Mouse (Mus musculus) c-Kit-positive CD71-positive TER-119-positive erythroid progenitor cells, embryonic 14.5 days (primary cell): ENCODE measurements around the gene Bid.

ENCODE experiments used
- DNase-seq: peaks from one replicate; pipeline ENCODE4 v3.0.0-alpha.2; 2013; ENCODE audit warnings: low spot score

The Bid gene

DNA sequence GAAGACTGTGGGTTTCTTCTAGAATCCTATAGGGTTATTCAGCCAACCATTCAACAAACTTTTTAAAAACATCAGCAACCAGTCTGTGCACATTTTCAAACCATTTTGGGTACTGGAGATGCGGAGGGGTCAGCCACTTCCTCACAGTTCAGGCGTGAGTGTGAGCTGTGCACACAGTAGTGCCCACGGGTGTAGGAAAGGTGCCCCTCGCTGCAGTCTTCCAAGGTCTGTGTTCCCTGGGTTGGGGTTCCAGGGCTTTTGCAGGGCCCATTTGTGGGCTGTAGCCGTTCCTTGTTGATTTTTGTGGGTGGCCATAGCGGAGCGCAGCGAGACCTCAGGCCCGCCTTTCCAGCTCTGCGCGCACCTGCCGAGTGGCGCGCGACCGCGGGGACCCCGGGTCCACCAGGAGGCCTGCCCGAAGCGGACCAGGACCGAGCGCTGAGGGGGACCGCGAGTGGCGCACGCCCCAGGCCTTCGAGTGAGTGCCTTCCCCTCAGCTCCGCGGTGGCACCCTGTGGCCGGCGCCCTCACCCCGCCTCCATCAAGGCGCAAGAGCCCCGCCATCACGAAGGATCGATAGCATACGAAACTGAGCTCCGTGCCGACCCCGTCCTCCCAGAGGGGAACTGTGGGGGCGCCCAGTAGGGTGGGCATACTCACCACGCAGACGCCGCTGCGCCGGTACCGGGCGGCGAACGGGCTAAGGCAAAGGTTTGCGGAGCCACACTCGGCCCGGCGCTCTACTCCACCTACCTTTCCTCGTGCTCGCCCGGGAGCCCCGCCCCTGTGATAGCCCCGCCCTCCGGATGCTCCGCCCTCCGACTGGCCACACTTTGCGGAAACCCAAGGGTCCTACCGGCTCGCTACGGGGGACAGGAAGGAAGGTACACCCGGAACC lies at the start of gene Bid:
Gene Bid (minus strand): TSS at position 780 of the 898 bp plus-strand sequence.
- peak; percentile 74 for DNase-seq

DNA sequence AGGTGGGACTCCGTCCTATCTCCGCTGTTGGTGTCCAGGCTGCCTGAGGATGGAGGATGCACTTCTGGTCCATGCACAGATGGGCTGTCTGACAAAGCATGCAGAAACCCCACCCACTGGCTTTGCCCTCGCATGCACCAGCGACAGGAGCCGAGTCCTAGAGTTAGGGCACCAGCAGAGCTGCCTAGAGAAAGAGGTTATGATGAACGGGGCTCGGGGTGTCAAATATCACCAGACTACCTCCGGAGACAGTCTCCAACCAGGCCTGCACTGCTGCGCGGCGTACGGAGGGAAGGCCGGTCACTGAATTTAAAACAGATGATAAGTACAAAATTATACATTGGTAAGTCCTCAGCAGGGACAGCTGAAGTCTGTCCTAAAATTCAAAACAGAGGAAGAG lies 49.2 kb upstream of the Bid start:
- no peak for DNase-seq

DNA sequence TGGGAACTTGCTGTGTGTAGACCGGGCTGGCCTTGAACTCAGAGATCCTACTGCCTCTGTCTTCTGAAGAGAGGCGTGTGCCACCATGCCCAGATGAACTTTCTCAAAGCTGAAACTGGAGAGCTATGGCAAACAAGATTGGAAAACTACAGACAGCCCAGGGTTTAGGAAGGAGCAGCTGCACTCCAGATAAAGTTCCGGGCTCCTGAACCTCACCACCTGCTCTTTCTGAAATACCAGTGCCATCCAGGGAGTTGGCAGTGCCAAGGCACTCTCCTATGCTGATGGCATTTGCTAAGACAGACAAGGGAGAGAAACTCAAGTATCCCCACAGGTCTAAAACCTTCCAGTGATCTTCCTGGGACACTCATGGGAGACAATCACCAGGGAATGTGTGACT lies 47.5 kb upstream of the Bid start:
- no peak for DNase-seq

DNA sequence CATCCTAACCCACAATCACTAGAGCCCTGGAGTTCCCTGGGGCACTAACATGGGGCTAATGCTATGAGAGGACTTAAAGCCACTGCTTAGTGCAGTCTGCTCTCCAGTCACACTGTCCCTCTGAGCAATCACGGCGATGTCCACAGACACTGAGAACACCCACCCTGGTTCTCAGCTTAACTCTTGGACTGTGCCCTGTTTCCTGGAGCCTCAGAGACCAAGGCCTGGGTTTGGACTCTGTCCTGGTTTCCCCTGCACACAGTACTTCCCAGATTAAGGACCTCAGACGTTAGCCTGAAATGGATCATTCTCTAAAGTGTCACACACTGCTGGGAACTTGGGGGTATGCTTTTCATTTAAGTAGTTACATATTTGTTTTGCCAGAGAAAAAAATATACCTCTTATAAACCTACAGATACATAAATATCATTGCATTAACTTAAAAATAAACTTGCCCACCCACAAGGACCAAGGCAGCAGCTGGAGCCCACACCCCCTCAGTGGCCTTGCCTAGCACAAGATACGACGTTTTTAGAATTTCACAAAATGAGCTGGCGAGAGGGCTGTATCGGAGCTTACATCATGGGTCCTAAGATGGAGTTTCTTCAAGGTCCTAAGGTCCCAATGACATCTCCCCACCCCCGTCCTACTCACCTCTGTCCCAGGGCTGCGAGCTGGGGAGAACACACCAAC lies 43.8 kb upstream of the Bid start:
- no peak for DNase-seq

DNA sequence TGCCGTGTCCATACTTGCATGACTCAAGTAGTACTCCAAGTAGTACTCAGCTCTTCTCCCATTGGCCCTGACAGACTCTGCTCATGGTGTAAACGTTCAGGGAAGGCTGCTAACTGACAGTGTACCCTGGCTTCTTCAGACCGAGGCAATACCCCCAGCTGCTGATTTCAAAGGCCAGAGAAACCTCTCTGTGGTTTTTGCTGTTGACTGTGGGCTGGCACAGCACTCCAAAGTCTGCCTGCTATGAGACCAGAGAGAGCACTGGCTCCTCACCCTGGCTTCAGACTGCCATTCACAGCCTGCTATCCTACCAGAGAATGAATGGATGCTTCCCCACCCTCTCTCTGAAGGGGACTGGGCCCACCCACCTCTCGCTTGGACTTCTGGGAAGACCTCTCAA lies 40.7 kb upstream of the Bid start:
- DNase-seq, result no peak

DNA sequence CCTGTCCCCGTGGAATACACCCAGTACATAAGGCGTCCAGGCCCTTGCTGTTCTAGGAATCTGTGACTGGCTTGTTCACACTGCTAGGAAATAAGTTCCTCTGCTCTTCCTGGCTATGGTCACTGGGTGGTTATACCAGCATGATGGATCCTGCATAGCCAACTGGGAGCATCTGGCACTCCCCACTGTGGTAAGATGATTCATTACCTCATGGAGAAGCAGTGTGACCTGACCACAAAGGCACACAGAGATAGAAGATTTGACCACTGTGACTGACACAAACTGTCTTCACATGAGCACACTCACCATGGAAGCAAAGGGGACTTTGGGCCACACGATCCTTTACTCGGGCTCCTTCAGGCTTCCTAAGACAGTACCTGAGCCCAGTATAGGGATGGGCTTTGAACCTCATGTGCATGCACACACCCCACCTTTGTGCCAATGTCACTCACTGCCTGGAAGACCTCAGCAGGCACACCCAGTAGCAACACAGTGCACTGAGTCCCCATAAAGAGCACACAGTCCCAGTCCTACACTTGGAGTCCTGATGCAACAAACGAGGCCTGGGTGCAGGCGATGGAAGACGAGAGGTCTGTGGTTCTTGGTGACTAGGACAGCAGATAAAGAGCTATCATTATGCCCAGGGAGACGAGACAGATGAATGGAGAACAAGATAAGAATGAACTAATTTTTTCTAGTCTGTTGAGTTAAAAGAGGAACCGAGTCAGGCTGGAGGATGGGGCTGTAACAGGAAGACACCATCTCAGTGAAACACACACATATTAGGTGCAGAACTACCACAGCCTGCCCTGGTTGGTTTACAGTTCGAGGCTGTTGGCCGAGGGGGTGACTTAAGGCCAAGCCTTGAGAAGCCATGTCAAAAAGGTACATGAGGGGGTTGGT lies 39.9 kb upstream of the Bid start:
- DNase-seq, result peak; percentile 91

DNA sequence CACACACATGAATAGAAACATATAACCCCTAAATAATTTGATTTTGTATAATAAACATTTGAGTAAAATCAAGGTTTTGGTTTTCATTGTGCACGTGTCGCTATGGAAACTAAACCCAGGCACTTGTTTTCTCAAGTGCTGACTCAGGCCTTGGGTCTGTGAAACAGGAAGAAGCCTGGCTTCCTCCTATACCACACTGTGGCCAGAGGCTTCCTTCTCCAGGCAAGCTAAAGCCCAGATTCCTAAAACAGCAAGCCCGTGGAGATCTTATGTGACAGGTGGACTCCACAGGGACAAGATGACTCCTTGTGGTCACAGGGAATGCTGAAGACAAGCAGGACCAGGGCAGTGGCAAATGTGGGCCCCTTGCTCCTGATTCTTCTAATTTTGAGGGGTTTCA lies 38.6 kb upstream of the Bid start:
- DNase-seq, result no peak

DNA sequence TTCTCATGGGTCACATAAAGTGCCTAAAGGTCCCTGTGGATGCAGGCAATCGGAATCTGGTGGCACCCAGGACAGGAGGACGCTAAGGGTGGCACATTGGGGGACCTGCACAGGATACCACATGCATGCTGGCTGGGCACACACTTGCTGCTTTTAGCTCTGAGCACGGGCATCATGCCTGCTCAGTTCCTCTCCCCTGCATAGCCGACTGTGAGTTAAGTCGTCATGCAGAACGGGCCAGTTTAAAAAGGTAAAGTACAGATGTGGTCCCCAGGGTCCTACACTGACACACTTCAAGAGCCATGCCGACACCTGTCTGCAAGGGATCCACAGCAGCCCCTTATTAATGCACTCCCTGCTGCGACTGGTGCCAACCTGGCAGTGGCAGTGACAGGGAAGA lies 37.6 kb upstream of the Bid start:
- DNase-seq, result no peak

DNA sequence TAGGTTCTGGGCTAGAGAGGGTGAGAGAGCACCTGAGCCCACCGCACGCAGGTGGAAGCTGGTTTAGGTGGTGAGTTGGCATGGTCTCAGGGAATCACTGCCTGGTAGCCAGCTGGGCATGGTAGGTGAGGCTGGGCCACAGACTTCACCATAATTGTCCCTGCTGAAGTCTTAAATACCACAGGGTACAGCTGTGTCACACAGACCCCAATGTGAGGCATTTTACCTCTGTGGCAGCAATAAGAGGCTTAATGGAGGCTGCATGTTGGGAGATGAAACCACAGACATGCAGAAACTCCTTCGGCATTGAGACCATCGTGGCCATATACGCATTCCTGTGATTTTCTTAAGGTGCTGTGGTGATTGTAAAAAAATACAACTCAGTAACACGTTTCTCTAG lies 35.8 kb upstream of the Bid start:
- no peak for DNase-seq

DNA sequence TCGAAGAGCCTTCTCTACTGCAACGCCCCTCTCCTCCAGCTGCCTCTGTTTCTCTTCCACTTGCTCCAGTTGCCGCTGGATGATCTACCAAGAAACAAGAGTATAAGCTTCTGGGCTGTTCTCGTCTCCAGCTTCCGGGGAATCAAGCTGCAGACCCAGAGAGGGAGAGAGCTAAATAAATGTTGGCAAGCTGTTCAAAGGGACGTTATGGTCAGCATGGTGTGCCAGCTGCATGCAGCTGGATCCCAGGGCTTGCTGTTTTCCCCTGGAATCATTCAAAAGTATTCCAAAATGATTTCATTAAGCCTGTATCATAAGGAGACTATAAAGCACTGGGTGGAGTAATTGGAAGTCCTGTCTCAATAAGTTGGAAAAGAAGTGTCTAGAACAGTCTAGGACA lies 34.7 kb upstream of the Bid start:
- no peak for DNase-seq

DNA sequence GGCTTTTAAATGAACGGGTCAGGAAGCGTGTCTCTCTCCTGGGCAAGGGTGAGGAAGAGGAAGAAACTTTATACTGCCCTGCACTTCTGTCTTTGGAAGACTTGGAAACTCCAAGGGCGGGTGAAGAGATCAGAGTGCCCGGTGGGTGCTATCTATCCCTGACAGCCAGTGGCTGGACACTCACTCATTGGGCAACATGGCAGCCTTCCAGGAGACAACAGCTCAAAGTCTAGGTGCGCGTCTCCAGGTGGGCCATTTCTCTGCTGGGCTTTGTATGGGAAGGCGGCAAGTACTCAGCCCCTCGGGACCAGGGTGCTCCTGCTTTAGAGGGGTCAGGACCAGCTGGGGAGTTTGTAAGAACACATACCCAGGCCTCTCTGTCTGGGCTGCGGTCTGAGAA lies 28.9 kb upstream of the Bid start:
- DNase-seq, result no peak

DNA sequence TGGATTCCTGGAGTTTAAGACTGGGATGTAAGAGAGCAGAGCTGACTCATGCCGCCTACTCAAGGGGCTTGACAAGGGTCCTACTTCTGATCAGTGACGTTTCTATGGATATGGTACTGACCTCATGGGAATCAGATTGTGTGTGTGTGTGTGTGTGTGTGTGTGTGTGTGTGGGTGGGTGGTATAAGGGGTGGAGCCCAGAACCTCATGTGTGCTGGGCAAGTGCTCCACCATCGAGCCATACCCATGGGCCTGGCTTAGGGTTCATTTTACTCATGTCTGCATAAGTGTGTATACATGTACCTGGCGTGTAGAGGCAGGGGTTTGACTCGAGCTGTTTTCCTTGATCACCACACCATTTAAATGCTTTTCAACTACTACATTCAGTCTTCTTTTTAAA lies 27.3 kb upstream of the Bid start:
- no peak for DNase-seq

DNA sequence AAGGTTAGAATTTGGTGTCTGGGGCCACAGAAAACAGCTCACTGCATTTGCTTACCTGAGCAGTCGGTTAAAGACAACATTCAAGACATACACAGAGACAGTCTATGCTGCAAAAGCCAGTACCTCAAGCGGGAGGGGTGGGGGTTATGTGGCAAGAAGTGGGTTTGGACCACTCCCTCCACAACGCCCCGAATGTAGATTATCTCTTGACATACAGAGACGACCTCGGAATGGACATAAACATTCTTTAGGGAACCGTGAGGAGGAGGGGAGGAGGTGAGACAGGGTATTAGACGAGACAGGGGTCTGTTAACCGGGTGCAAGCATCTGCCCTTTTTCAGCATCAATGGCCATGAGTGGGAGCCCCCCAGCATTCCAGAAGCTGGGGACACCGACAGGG lies 26.9 kb upstream of the Bid start:
- DNase-seq, result no peak

DNA sequence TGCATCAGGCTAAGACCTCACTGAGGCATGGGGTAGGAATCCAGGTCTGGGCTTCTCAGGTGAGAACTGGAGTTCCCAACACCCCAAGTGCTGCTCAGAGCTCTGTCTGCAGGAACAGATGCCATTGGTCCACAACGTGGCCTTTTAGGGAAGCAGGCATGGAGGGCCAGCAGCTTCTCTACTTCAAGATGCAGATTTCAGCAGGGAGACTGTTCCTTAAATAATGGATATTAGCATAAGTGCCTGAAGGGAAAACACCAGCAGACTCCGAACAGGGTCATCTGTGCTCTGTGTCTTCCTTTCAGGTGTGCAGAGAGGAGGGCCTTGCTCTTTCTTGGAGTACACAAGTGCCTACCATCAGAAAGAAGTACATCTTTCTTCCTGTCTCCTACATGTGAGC lies 26.4 kb upstream of the Bid start:
- no peak for DNase-seq

DNA sequence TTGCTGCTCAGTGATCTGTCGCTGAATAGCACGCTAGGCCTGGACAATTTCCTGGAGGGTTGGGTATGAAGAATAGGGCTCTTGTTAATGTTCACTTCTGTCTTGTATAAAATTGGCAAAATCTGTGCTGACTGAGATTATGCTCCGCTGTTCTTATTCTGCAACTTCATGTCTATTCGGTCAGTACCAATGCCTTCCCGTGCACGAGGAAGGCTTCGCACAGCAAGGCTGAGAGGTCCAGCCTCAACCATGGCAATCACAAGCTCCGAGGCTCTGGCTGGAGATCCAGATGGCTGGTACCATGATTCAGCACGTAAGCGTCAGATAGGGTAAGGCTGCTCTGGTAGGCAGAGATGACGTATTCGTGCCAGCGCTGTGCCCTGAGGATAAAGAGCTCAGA lies 24.9 kb upstream of the Bid start:
- no peak for DNase-seq

DNA sequence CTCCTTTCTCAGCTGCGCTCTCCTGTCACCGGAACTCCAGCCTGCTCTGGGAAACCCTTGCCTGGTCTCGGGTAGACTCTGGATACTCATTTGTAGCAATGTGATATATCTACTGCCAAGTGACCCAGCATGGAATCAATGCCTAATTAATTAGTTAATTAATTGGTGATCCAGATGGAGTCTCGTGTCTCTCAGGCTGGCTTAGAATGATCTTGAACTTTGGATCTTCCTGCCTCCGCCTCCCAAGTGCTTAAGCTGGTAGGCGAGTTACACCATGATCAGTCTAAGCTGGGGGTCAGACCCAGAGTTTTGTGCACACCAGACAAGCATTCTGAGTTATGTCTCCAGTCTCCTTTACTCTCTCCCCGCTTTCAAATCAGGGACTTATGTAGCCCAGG lies 24.4 kb upstream of the Bid start:
- no peak for DNase-seq

DNA sequence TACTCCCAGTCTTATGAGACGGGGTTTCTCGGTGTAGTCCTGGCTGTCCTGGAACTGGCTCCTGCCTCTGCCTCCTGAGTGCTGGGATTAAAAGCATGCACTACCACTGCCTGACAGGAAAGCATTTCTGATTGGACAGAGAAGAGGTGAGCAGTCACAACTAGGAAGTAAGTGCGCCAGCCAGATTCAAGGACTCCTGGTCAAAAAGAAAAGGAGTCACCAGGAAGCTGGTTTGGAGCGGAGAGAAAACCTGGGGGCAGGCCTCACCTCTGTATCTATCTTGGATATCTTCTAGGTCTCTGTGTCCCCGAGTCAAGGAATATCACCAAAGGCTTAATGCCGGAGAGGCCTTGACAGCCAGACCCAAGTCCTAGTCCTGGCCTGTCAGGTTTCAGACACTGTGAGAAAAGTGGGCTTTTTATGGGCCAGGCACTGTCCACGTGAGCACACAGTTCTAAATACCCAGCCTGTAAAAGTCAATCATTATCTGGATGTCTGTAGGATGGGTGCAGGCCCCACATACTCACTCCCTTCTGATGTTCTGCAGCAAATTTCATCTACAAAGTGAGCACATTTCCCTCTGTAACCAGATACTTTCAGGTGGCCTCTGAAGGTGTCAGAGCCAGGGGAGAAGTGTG lies 23.9 kb upstream of the Bid start:
- no peak for DNase-seq

DNA sequence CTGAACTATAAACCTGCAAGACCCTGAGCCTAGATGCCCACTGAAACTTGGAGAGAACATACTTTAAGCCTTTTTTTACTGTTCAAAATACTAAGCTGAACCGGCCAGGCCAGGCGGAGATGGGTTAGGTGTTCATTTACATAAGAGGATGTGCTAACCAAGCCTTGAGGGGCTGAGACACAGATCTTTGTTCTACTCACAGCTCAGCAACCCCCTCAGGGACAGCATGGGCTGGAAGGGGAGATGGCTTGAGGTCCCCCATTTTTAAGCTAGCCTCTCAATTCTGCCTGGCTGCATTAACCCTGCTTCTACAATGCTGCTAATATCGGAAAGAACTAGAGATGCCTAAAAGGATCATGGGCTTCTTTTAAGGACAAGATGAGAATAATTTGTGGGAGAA lies 23.1 kb upstream of the Bid start:
- DNase-seq, result no peak

DNA sequence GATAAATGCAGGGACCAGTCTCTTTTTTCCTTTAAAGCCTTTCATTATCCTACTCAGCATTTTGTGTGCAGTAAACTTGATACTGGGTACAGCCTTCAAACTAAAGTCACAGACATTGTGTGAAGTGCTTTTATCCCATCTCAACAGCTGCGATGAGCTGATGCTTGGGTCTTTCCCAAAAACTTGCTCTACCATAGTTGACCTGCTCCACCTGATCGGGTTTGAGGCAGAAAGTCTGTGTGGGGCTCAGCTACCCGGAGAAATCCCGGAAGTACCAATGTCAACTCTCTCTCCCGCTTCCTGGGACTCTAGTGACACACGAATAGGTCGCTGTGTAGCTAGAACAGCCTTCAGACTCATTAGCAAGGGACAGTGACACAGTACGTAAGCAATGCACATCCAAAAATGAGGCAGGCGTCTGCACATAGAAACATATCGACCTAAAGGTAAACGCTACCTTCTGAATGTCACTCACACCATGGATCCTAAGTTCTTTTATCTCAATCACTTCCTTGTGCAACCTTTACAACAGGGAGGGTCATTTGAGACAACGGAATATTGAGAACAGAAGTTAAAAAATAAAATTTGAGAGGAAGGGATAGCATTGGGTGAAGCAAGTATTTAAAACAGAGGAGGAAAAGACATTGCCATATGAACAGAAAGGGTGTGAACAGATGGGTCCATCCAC lies 22.3 kb upstream of the Bid start:
- no peak for DNase-seq

DNA sequence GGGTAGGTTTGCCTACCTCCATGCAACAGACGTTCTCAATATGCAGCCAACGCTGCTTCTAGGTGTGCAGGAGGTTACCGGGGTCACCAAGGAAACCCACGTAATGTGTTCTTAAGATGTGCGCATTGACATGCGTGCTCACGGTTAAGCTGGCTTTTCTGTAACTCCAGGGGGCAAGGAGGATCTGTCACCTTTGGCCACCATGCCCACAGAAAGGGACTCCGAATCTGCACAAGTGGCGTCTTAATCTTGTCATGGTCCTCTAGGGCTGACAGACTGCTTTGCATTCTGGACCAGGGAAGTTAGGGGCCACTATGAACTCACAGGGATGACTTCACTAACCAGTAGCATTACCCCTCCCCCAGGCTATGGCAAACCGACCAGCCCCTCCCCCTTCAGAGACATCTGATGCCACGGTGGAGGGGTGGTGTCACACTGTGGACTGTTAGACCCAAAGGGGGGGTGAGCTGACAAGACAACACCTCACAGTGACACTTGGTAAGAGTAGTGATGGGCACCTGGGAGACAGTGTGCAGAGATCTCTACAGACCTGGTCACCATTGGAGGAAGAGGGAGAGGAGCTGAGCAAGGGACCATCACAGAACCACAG lies 21.5 kb upstream of the Bid start:
- no peak for DNase-seq

DNA sequence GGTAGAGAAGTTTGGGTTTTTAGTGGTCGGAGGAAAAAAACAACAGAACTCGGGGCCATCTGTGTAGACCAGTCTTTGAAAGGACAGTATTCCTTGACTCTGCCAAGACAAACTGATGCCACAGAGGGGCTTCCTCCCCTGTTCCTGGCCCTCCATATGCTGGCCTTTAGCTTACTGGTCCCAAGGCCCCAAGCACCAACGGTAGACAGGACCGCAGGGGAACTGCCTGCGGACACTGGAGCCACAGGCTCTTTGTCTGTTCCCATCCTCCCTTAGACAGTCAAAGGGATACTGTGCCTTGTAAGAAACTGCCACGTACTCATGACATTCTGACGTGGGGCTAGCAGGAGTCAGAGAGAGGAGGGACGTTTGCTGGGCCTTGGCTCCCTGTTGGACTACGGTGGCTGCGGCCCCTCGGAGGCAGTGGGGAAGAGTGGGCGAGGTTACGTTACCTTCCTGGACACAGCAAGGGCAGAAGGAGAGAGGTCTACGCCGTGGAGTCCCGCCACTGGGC lies 20.5 kb upstream of the Bid start:
- DNase-seq, result no peak
